Mouse (Mus musculus): ENCODE results near the gene Mpig6b.

GRCm38 (mm10) chr17:35013221-35013620 lies 52.8 kb downstream of the Mpig6b start:
- TF ChIP-seq CTCF (IDR thresholded peaks at IDR 0.05; ENCODE audit: control insufficient read depth, insufficient read depth, insufficient replicate concordance, low read depth, low read length) (no peak), POLR2A (IDR thresholded peaks at IDR 0.05; ENCODE audit: control insufficient read depth, low read depth, low read length) (no peak)
